Comparison of ENCODE assay signal across 20 mouse cellular contexts in the genomic region with DNA sequence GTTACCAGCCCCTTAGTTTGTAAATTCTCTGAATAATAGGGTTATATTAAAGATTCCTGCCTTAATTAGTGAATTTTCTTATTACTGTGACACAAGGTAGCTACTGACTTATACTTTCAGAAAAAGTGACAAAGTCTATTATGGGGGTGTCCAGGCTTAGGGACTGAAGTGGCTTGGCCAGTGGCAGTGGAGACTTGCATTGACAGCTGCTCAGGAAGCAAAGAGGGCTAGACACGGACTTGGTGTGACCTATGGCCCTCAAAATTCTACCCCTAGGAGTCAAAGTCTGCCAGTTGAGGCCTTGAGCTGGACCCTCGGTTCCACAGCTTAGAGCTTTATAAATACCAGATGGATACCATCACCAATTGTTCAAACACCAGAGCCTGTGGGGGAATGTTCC.
"Had no signal": no experiment of that assay in that cellular context is flagged by ENCODE, and none has a peak within 500 bp of the region (broad histone marks: within the 10 kb centered on the region; RNA-seq: fewer than 3 reads in every experiment).

No protein-coding gene starts in this region.

- ATAC-seq: liver, postnatal 0 days; lung, postnatal 0 days; midbrain, embryonic 13.5 days; midbrain, embryonic 15.5 days had no signal

- H3K4me3 ChIP-seq: liver, embryonic 15.5 days; lung, embryonic 15.5 days; midbrain, embryonic 13.5 days; midbrain, embryonic 15.5 days; neural tube, embryonic 13.5 days; neural tube, embryonic 15.5 days had no signal

- H3K9ac ChIP-seq: liver, embryonic 15.5 days; liver, postnatal 0 days; lung, embryonic 15.5 days; midbrain, embryonic 13.5 days; midbrain, embryonic 15.5 days; neural tube, embryonic 13.5 days; neural tube, embryonic 15.5 days had no signal

- H3K36me3 ChIP-seq: liver, embryonic 15.5 days; lung, embryonic 15.5 days; midbrain, embryonic 13.5 days; midbrain, embryonic 15.5 days; neural tube, embryonic 13.5 days; neural tube, embryonic 15.5 days had no signal

- DNase-seq: liver, postnatal 0 days; lung, adult 2 months; lung, postnatal 14 days; lung, postnatal 4 days; retina, postnatal 1 day; right cerebral cortex, adult 18-20 months; right cerebral cortex, postnatal 25 days; right cerebral cortex, postnatal 4 days; spleen, adult 18-20 months; thymus, adult 18-20 months; thymus, postnatal 14 days; thymus, postnatal 36 days had no signal

- H3K9me3 ChIP-seq: liver, embryonic 15.5 days; lung, embryonic 15.5 days; midbrain, embryonic 13.5 days; midbrain, embryonic 15.5 days; neural tube, embryonic 13.5 days; neural tube, embryonic 15.5 days had no signal

- H3K4me1 ChIP-seq: midbrain, embryonic 13.5 days; midbrain, embryonic 15.5 days; neural tube, embryonic 15.5 days had no signal

- H3K4me2 ChIP-seq: liver, embryonic 15.5 days; lung, embryonic 15.5 days; midbrain, embryonic 11.5 days; midbrain, embryonic 13.5 days; midbrain, embryonic 15.5 days; neural tube, embryonic 13.5 days; neural tube, embryonic 15.5 days had no signal

- H3K27ac ChIP-seq: liver, embryonic 15.5 days; lung, embryonic 15.5 days; midbrain, embryonic 13.5 days; midbrain, embryonic 15.5 days; neural tube, embryonic 13.5 days; neural tube, embryonic 15.5 days had no signal

- H3K27me3 ChIP-seq: liver, embryonic 15.5 days; lung, embryonic 15.5 days; midbrain, embryonic 13.5 days; midbrain, embryonic 15.5 days; neural tube, embryonic 13.5 days; neural tube, embryonic 15.5 days had no signal
